Mouse (Mus musculus): Measurements from ENCODE around the gene Clstn1.
"Not testable (repeated sequence)": the region's sequence is repeated elsewhere in the genome, so short reads cannot be mapped to it uniquely, and the experiment has no call there.

The Clstn1 gene

DNA sequence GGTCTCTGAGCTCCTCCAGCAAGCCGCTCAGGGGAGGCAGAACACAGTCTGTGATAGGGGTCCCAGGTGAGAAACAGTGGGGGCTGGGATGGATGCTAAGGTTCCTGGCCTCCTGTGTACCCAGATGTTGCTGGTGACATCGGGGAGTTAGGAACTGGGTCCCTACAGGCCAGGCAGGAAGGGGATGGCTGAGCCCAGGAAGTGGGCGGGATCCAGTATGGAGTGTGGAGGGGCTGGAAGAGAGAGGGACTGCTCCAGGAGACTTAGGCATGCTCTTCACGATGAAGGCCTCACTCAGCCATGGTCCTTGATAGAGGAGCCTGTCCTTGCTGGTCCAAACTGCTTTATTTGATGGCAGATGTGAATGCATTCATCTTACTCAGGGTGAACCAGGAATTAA is 13.9 kb downstream of the Clstn1 start:
- no peak for DNase-seq (ENCODE audit: low spot score)

DNA sequence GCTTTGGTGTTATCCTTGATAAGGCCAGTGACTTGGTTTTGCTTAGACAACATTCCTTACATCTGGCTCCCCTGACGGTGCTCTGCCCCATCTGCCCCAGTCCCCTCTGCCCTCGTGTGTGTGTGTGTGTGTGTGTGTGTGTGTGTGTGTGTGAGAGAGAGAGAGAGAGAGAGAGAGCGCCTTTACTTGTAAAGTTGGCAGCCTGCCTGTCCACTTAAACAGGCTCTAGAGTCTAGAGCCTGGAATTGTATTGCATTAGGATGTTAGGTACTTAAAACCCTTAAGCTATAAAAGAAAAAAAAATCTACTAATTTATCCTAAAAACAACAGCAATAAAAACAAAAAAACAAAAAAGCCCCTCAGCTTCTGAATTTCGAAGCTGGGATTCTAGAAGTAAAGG is 15.2 kb downstream of the Clstn1 start:
- DNase-seq (ENCODE audit: low spot score), result no peak

DNA sequence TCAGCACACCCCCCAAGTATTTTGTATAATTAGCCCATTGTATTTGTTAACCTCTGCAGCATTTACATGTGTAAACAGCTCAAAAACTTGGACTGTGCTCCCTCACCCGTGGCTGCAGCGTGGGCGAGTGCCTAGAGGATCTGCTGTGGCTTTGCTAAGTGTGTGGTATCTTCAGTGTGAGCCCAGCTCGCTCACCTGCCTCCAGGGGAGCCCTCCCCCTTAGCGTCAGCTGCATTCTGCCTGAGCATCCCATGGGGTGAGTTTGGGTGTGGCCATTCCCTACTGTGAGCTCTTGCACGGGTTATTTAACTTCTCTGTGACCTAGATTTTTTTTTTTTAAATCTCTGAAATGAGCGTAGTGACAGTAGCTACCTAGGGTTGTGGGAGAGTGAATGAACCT is 16.0 kb downstream of the Clstn1 start:
- no peak for DNase-seq (ENCODE audit: low spot score)

DNA sequence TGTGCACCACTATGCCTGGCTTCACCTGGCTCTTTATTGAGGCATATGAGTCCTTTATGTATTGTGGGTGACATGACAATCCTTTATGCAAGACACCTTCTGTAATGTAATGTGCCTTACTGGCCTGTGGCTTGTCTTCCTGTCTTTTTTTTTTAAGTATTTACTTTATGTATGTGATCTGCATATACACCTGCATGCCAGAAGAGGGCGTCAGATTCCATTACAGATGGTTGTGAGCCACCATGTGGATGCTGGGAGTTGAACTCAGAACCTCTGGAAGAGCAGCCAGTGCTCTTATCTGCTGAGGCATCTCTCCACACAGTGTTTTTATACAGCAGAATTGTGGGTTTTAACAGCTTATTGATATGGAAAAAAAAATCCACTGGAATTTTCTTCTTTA is 17.6 kb downstream of the Clstn1 start:
- no peak for DNase-seq (ENCODE audit: low spot score)

DNA sequence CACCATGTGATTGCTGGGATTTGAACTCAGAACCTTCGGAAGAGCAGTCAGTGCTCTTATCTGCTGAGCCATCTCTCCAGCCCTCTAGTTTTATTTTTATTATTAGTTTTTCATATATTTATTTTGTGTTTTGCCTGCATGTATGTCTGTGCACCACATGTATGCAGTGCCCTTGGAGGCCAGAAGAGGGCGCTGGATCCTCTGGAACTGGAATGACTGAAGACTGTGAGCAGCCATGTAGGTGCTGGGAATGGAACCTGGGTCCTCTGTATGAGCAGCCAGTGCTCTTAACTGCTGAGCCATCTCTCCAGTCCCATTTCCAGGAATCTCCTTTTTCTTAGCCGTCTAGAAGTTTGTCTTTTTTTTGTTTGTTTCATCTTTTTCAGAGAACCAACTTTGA is 18.2 kb downstream of the Clstn1 start:
- no peak for DNase-seq (ENCODE audit: low spot score)

DNA sequence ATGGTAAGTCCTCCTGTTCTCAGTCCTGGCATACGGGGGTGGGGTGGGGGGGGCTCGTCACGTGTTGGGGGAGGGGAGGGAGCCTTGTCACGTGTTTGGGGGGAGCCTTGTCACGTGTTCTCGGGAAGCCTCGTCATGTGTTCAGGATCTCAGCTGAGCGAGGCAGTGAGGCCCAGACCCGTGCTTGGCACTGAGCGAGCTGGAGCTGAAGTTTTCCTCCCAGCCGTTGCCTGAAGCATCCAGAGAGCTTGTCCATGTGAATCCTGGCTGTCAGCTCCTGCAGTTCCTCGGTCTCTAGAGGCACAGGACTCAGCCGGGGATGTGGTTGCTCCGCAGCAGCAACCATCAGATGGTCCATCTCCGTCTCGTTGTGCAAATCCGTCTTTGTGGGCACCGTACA is 19.8 kb downstream of the Clstn1 start:
- DNase-seq (ENCODE audit: low spot score), result peak; percentile 35

DNA sequence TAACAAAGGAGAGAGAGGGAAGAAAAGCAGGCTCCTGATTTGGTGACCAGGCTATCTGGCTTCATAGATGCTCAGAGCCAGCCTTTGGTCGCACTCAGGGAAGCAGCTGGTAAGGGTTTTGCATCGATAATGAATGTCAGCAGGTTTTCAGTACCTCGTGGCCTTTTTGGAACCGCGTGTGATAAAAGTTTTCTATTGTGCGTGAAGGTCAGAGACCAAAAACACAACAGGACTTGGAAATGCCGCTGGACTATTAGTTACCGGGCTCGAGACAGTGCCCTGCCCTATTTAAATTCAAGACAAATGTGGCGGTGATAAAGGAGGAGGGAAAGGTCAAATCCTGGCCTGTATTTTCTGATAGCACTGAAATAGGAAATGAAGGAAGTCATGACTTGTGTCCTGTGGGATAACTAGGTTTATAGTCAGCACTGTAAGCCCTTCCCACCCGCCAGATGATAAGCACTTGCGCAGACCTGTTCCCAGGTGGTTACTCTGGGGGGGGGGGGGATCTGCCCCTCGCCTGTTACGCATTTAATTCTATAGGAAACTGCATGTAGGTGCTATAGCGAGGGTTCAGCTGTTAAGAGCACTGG is 20.6 kb downstream of the Clstn1 start:
- no peak for DNase-seq (ENCODE audit: low spot score)

DNA sequence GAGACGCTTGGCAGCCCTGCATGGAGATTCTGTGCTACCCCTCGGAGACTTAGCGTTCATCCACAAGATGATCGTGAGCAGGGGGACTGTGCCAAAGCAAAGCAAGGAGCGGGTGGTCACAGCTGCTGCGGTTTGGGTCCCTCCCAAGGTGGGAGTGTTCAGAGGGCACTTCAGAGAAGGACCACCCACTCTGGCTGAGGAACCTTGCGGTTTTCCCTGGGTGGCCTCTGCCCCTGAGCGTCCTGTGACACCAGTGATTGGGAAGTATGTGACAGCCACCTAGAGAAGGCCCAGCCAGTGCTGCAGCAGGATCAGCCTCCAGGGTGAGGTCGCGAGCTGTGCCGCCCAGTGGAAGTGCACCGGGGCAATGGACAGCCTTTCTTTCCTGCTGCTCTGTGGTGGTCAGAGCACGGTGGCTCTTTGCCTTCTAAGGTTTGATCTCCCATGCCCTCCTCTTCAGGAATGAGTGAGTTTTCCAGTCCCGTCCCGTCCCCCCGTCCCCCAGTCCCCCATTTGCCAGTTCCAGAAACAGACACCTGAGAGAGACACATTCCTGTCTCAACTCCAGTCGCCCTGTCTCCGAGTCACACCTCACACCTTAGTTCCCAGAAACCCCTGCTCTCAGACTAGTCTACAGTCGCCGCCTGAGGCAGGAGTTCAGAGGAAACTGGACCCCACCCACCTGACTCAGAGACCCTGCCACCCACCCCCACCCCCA is 21.5 kb downstream of the Clstn1 start:
- no peak for DNase-seq (ENCODE audit: low spot score)

DNA sequence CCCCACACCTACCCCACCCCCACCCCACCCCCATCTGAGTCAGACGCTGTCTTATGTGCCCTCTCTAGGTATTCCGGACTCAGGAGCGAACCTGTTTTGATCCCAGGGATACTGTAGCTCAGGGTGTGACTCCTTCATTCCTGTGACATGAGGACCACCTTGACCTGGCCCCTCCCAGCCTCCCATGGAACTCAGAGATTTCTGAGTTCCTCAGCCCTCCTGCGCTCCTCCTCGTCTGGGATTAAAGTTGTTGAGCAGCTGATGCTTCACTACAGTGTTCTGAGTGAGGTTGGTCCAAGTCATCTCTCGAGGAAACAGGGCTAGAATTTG is 22.0 kb downstream of the Clstn1 start:
- no peak for DNase-seq (ENCODE audit: low spot score)

DNA sequence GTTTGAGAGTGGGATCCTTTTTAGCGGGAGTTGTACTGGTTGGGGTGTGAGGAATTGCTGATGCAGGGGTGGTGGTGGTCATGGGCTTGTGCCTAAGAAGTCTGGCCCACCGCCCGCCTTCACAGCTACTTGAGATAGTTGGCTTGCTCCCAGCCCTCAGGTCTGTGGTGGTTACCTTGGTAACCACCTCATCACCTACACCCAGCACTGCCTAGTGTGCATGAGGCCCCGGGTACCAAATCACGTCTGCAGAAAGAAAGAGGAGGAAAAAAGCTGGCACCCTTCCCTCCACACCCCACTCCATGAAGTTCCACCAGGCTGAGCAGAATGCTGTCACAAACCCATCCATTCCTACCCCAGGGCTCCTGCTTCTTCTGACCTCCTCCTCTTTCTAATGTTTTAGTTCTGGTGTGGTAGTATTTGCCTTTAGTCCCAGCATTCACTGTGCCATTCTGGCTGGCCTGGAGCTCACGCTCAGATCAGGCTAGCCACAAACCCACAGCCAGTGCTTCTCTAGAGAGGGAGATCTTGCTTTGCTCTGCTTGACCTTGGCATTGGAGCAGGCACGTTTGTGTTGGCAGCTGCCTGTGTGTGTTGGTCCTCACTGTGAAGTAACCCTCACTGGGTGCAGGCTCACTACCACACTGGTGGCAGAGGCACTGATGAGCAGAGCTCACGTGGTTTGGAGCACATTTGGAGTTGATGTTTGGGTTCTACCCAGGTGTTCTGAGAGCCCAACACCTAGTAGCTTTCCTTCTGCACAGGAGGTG is 23.2 kb downstream of the Clstn1 start:
- no peak for DNase-seq (ENCODE audit: low spot score)

DNA sequence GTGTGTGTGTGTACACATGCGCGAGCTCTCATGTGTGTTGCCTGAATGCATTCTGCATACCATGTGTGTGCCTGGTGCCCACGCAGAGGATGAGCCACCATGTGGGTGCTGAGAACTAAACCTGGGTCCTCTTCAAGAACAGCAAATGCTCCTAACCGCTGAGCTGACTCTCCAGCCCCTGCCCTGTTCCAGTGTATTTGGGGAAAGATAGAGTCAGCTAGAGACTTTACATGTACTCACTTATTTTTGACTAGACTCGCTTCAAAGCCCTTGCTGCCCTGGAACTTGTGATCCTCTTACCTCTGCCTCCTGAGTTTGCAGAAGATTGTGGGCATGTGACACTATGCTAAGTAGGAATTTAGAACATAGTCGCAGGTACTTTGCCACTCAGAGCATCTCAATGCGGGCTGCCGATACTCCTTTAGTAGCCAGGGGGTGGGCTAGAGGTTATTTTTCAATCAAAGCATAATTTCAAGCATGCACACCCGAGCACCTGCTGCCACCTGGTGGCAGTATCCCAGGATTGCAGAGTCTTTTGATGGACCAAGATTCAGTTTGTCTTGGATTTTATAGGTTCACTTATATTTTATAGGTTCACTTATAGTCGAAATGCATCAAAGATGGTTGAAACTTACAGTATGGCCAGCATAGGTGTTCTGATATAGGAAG is 25.2 kb downstream of the Clstn1 start:
- peak; percentile 71 for DNase-seq (ENCODE audit: low spot score)

DNA sequence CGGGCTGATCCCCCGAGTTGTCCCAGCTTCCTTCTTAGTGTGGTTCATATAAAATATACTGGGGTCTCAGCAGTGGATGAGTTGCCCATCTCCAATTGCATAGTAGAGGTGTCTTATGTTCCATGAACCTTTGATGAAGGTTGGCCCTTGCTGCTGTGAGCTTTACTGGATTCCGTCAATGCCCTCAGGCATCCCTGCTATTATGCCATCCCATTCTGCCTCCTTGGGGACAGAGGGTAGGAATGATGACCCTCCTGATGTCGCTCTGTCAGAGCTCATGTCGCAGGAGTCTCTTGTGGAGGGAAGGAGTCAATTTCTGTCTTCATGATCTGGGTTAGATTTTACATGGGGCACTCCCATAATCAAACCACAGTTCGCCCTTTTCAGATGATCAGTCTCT is 27.2 kb downstream of the Clstn1 start:
- not testable (repeated sequence) for DNase-seq (ENCODE audit: low spot score)

DNA sequence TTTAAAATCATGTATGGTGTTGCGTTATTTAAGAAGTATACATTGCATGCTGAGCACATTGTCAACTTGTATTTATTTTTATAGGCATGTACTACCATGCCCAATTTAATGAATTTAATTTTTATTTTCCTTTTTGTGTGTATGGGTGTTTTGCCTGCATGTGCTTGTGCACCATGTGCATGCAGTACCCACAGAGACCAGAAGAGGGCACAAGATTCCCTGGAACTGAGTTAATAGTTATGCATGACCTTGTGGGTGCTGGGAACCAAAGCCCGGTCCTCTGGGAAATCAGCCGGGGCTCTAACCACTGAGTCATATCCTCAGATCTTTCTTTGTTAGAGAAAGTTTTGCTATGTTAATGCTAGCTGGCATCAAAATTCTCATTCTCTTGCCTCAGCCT is 28.6 kb downstream of the Clstn1 start:
- no peak for DNase-seq (ENCODE audit: low spot score)

DNA sequence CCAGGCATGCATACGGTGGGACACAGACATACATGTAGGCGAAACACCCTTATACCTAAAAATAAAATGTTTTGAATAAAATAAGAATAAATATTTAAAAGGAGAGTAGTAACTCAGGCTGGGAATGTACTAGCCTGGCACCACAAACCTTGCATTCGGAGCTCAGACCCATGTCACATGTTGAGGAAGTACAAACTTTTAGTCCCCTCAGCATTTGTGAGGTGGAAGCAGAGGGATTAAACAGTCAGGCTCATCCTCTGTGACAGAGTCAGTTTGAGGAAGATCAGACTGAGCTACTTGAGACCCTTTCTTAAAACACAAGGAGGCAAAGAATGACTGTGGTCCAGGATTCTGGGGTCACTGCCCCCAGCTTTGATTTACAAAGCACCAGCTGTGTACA is 30.7 kb downstream of the Clstn1 start:
- not testable (repeated sequence) for DNase-seq (ENCODE audit: low spot score)

DNA sequence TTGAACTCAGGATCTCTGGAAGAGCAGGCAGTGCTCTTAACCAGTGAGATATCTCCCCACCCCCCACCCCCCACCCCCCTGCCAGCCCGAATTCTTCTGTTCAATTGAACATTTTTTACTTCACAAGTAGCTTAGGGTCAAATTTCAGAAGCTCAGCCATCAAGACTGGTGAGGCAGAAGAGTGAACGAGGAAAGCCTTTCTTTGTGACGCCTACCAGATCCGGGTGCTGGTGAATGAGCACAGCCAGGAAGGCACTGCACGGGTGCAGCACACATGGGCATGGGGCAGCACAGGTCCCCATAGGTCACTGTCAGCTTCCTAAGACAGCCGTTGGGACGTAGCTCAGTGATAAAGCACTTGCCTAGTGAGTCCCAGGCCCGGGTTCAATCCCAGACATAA is 33.7 kb downstream of the Clstn1 start:
- DNase-seq (ENCODE audit: low spot score), result no peak

DNA sequence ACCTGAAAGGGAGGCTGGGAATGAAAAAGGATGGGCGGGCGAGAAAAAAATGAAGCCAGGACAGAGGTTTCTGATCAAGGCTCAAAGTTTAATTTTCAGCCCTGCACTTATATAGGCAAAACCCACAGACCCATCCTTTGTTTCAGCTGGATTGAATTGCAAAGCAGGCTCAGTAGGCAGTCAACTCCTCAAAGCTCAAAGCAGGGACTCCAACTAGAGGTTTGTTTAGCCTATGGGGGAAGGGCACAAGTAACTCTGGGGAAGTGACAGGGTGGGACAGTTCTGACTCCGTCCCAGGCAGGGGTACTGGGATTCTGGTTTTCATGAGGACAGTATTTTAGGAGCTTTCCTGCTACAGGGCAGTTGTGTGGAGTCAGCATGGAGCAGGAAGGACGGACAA is 35.0 kb downstream of the Clstn1 start:
- DNase-seq (ENCODE audit: low spot score), result no peak

DNA sequence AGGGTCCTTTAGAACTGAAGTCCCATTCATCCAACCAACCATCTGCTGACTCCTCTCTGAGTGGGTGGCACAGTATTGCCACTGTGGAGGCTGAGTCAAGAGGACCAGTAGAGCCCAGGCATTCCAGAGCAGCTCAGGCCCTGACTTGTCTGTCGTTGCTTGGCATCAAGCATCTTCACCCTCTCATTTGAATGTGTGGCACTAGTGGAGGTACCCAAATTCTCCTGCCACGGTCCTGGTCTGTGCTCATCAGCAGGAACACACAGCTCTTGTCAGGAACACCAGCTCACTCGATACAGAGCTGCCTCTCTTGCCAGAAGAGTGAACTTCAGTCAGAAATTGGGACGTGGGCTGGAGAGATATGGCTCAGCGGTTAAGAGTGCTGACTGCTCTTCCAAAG is 37.4 kb downstream of the Clstn1 start:
- DNase-seq (ENCODE audit: low spot score), result no peak

DNA sequence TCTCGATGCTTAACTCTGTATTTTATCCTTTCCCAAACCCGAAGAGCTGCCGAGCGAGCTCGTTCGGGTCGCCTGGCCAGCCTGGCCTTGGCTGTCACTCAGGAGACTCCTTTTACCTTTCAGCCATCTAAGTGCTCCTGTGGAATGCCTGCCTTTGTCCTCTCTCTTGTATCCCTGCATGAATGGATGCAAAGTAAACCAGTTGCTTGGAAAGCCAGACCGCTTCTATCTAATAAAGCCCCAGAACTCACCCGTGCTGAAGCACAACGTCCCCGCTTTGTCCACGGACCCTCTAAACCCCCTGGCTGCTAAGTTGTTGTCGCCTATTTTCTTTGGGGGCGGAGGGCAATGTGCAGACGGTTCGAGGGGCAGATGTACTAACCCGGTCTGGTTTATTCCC is 40.5 kb downstream of the Clstn1 start:
- DNase-seq (ENCODE audit: low spot score), result no peak

DNA sequence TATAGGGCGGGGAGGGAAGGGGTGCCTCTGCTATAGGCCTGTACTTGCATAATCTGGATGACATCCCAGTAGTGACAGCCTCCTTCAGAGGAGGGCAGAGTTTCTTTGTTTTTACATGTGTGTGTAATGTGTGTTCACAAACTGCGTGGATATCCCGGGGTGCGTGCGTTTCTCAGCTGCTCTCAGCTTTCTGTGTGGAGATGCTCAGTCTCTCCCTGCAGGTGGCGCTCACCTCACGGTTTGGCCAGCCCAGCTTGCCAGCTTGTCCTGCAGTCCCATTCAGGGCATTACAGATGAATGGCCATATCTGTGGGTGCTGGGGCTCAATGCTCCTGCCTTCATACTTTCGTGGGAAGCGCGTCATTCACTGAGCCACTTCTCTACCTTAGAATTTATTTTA is 42.1 kb downstream of the Clstn1 start:
- no peak for DNase-seq (ENCODE audit: low spot score)

DNA sequence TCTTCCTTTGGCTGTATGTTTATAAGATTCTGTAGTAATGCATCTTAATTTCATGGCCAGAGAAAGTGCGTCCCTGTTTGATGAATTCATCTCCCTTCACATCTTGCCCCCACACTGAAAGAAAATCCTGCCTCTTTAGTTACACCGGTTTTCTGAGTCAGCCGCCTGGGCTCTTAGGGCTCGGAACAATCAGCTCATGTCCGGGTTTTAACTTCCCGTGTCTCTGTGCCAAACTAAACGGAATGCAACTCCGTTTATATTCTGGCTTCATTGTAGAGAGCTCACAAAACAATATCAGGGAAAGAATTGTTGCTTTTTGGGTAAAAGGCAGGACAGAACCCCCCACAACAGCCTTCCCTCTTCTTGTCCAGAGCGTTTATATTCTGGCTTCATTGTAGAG is 42.5 kb downstream of the Clstn1 start:
- no peak for DNase-seq (ENCODE audit: low spot score)

DNA sequence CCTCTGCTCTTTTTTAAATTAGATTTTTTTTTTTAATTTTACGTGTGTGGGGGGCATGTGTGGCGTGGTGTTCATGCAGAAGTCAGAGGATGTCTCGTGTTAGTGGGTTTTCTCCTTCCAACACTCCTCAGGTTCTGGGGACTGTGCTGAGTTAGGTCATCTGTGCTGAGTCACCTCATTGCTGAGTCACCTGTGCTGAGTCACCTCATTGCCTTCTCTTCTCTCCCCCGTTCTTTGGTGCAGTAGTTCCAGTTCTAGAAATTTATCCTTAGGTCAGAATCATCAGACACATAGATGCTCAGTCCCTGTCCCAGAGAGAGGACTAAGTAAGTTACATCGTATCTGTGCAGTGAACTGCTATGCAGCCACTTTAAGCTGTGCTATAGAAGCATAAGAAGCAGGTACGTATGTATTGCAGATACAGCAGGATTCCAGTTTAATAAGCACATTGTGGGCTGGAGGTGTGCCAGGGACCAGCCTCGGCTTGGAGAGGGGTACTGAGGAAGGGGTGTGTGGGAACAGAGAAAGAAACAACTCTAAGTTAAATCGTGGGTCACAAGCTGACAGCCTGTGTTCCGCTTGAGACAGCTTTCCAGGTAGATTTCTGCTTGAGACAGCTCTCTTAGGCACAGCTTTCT is 46.5 kb downstream of the Clstn1 start:
- DNase-seq (ENCODE audit: low spot score), result no peak

DNA sequence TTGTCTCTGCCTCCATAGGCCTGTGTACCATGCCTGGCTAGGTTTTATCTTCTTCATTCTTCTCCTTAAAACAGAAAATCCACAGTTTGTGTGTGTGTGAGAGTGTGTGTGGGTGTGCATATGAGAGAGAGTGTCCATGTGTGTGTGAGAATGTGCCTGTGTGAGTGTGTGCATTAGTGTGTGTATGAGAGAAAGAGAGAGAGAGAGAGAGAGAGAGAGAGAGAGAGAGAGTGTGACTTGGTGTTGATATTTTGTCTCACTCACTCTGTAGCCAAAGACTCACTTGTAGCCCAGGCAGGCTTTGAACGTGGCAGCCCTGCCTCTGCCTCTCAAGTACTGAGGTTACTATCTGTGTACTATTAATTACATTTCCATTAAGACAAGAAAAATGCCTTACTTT is 47.9 kb downstream of the Clstn1 start:
- no peak for DNase-seq (ENCODE audit: low spot score)

DNA sequence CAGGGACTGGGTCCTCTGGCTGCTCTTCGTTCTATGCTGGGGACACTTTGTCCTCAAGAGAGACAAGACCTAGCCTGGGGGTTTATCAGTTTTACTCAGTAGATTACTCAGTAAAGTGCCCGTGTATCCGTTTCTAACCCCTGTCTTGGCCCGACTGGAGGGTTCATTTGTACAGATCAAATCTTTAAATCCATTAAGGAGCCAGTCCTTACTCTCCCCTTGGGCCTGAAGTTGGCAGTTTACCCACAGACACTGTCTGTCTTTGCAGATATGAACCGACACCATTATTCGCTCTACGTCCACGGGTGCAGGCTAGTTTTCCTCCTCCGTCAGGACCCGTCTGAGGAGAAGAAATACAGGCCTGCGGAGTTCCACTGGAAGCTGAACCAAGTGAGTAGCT is 48.7 kb downstream of the Clstn1 start:
- no peak for DNase-seq (ENCODE audit: low spot score)
